Mouse (Mus musculus) fibroblast of lung, adult 2 months (primary cell): ENCODE measurements at regions not wholly inside any gene's neighbourhood (a gene's known extent, or its start where the extent isn't known, plus 50 kb on each side); places are given as distances from the start of the nearest gene placed in this dataset.

ENCODE experiments used
- DNase-seq: peaks from one replicate; pipeline ENCODE4 v3.0.0-alpha.2; 2011; ENCODE audit warnings: low read depth

GRCm38 (mm10) chr16:93392024-93392675 lies 211.7 kb downstream of the Setd4 start:
- DNase-seq: no peak

GRCm38 (mm10) chr16:93387578-93388116 lies 216.2 kb downstream of the Setd4 start:
- peak; percentile 64 for DNase-seq

GRCm38 (mm10) chr16:93384039-93384537 lies 219.8 kb downstream of the Setd4 start:
- DNase-seq: no peak

- DNase-seq: no peak
Observed at GRCm38 (mm10) chr16:93382945-93383344, 220.9 kb downstream of the Setd4 start.

- DNase-seq: no peak
Observed at GRCm38 (mm10) chr16:93380717-93381671, 222.9 kb downstream of the Setd4 start.

- no peak for DNase-seq
Observed at GRCm38 (mm10) chr16:93380117-93380516, 223.7 kb downstream of the Setd4 start.

- DNase-seq: no peak
Observed at GRCm38 (mm10) chr16:93379611-93380010, 224.3 kb downstream of the Setd4 start.

GRCm38 (mm10) chr16:93374669-93375068 lies 229.2 kb downstream of the Setd4 start:
- no peak for DNase-seq

GRCm38 (mm10) chr16:93369766-93370146 lies 234.1 kb downstream of the Setd4 start:
- no peak for DNase-seq

GRCm38 (mm10) chr16:93368824-93369765 lies 234.8 kb downstream of the Setd4 start:
- peak; percentile 84 for DNase-seq

- no peak for DNase-seq
Observed at GRCm38 (mm10) chr16:93367995-93368394, 235.9 kb downstream of the Setd4 start.

GRCm38 (mm10) chr16:93367246-93367805 lies 236.5 kb downstream of the Setd4 start:
- DNase-seq: no peak

- no peak for DNase-seq
Observed at GRCm38 (mm10) chr16:93366383-93366941, 237.4 kb downstream of the Setd4 start.

GRCm38 (mm10) chr16:93365236-93365951 lies 238.5 kb downstream of the Setd4 start:
- no peak for DNase-seq

- DNase-seq: no peak
Observed at GRCm38 (mm10) chr16:93359772-93360171, 244.1 kb downstream of the Setd4 start.

GRCm38 (mm10) chr16:93358613-93359012 lies 245.2 kb downstream of the Setd4 start:
- no peak for DNase-seq

GRCm38 (mm10) chr16:93358166-93358565 lies 245.7 kb downstream of the Setd4 start:
- no peak for DNase-seq

GRCm38 (mm10) chr16:93355204-93355899 lies 248.5 kb downstream of the Setd4 start:
- DNase-seq: no peak

- DNase-seq: no peak
Observed at GRCm38 (mm10) chr16:93353971-93354370, 249.9 kb downstream of the Setd4 start.

GRCm38 (mm10) chr16:93344555-93344954 lies 259.3 kb downstream of the Setd4 start:
- DNase-seq: no peak
